Mouse (Mus musculus) Patski (cell line): ENCODE results near the gene Cyp11a1. TPM values are rescaled to one million over a fixed set of nuclear protein-coding genes. Genes with fewer than 3 reads are reported as not detected.

Experiments
- ATAC-seq: fragments of 100-300 bp; one replicate; pipeline ENCODE4 v1.8.0; 2021
- CTCF ChIA-PET: fragments of 350-600 bp; sonication (Branson Sonifier 250); formaldehyde crosslinking; loops from one replicate; lab custom pipeline; 2022; ENCODE audit warnings: inconsistent platforms; lab: Charles Lee
- POLR2A ChIA-PET: fragments of 350-600 bp; sonication (Branson Sonifier 250); formaldehyde crosslinking; loops from one replicate; lab custom pipeline; 2022; ENCODE audit warnings: antibody characterized with exemption, inconsistent platforms; lab: Charles Lee
- DNase-seq: peaks from one replicate; pipeline ENCODE4 v3.0.0-alpha.2; 2011; ENCODE audit warnings: low read depth, low spot score
- H3K27me3 ChIP-seq: fragments of 371-371 bp; one replicate; pipeline ENCODE4 v1.5.1; 2021
- CTCF ChIP-seq: fragments of 100-300 bp; IDR thresholded peaks from one replicate; pipeline ENCODE4 v1.5.1; 2021
- in situ Hi-C: fragments of 300-500 bp; cut with MboI; formaldehyde crosslinking; loops from 3 replicates; pipeline ENCODE4 v1.11.1; 2018; ENCODE audit warnings: low pct_unique_long_range_greater_than_20kb, mixed read lengths
- polyA plus RNA-seq: library from polyadenylated mRNA; unstranded; gene quantifications from one replicate; pipeline ENCODE4 v1.2.3, GENCODE M21; 2021

The Cyp11a1 gene
- polyA plus RNA-seq, 1 experiment from 2014 or later = 0.13 TPM

DNA sequence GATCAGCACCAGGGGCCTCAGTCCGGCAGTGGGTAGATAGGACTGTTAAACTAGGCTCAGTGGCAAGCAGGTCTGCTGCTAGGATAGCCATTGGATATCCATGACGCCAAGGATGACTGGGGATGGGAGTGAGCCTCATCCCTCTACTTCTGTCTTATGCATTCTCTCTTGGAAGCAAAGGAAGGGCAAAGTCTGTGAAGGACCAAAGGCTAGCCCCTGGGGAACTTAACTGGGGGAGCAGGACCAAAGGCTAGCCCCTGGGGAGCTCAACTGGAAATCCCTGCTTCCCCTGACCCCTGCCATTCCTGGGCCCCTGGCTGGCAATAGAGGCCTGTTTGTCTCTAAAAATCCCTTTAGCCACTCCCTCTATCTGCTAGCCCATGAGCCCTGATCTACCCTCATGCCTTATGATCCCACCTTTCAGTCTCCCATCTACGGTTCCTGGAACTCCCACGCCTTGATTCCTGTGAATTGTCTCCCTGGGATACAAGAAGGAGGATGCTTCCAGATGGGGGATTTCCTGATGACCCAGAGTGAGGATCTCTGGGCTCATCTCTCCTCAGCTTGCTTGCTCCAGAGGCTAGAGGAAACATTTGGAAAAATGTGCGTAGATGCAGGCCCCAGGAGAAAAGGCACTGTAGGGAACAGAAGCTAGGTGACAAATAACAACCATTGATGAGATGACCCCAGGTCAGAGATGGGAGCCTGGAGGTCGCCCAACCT lies 41.5 kb upstream of the Cyp11a1 start:
- no peak for TF ChIP-seq CTCF
- ChIA-PET POLR2A (no interaction called here), CTCF (interaction anchor here (0.9 to 1.2 kb wide), 2 partner anchors 10 to 29 kb away, joined by 3 to 4 read pairs; no protein-coding TSS in a partner anchor)
- DNase-seq (no peak), ATAC-seq (no peak)
- in situ Hi-C loops = no loop called here
- H3K27me3 ChIP-seq = no peaks in the 10 kb centered on the region

DNA sequence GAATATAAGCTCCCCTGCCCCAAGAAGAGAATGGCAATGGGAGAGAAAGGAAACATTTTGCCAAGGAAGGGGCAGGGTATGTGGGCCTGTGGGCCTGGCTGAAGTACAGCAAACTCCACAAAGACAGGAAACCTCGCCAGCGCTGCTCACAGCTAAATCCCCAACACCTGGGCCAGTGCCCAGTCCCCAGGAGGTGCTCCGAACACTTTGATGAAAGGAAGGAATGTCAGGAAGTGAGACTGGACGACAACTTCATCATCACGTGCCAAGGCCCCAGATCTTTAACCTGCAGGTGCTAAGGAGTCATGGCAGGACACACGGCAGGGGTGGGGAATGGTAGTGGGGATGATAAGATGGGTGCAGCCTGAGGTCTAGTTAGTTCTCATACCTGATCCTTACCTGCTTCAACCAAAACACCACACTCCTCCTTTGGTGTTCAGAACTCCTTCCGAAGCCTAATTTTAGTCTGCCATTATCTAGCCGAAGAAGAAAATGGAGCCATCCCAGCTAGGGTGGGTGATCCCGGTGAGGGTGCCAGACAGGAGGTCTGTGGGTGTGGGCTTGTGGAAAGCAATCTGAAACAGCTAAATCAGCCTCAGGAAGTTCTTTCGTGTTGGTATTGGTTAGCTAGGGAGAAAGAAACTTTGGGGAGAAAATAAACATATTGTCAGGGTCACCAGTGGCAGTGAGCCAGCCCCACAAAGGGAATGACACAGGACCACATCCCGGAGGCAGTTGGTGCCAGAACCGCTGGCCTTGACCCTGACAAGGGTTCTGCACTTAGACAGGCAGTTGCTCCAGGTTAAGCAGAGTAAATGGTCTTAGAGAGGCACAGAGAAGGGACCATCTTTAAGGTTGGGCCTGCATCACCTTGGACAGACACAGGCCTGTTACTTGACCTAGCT lies 40.7 kb upstream of the Cyp11a1 start:
- ChIA-PET CTCF (interaction anchor here (0.9 to 1.2 kb wide), 2 partner anchors 9 to 30 kb away, joined by 3 to 4 read pairs; no protein-coding TSS in a partner anchor), POLR2A (no interaction called here)
- ATAC-seq (no peak), DNase-seq (no peak)
- TF ChIP-seq CTCF = no peak
- no peaks in the 10 kb centered on the region for H3K27me3 ChIP-seq
- in situ Hi-C loops = no loop called here

DNA sequence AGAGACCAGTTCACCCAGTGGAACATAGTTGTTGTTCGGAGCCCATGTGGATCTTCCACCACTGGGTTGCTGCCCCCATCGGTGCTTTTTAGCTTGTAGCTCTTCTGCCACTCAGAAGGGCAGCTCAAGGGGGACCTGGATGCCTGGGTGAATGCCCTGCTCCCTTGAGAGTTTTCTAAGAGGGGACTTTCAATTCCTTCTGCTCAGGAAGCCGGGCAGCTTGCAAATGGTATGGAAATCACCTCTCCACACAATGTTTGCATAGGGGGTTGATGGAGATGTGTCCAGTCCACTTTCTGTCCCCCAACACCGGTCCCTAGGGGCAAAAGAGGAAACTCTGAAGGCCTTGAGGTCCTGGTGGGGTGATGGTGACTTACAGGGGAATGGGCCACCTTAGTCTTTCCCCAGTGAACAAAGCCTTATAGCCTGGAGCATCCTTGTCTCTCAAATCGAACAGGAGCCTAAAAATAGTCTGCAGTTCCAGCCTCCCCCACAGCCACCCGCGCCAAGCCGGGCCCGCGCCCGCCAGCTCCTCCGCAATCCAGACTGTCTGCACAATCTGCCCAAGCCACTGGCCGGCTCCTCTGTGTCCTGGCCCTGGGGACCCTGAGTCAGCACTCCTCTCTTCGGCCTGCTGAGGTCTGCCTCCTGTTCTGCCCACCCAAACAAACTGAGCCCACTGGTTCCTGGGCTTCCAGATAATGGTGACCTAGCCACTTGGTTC lies 38.8 kb upstream of the Cyp11a1 start:
- in situ Hi-C loops = no loop called here

DNA sequence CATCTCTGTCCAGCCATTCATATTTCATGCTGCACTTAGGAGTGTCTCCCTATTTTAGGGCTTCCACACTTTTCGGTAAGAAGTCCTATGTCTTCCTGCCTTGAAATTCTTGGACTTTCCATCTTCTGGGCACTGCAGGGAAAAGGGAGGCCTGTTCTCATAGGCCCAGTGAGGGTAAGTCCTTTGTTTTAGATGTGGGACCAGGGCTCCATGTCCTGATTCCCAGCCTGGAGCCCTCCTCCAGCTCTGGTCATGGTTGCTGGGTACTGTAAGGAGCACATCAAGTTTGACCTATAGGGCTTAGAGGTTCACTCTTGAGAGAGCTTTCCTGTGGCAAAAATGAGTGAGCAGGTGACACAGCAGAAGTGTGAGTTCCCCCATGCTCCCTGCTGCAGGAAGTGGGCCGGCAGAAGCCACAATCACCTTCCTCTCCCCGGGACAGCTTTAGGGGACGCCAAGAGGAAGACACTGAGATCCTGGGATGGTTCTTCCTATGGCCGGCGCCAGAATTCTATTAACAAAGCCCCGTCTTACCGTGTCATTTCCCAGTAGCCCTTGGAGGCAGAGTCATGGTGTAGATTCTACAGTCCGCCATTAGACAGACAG lies 37.9 kb upstream of the Cyp11a1 start:
- POLR2A ChIA-PET = no interaction called here
- CTCF ChIA-PET = interaction anchor here (1.7 kb wide), 1 partner anchor 33 kb away, joined by 5 read pairs; no protein-coding TSS in a partner anchor
- DNase-seq (no peak), ATAC-seq (no peak)
- in situ Hi-C loops = no loop called here
- no peak for TF ChIP-seq CTCF
- no peaks in the 10 kb centered on the region for H3K27me3 ChIP-seq

More for the DNA sequence above, 38.8 kb upstream of the Cyp11a1 start:
- no peak for DNase-seq
- CTCF ChIA-PET = interaction anchor here (0.9 to 1.7 kb wide), 2 partner anchors 20 to 32 kb away, joined by 3 to 5 read pairs; no protein-coding TSS in a partner anchor
- no peak for TF ChIP-seq CTCF
- H3K27me3 ChIP-seq = no peaks in the 10 kb centered on the region
- POLR2A ChIA-PET = no interaction called here
- ATAC-seq = no peak

DNA sequence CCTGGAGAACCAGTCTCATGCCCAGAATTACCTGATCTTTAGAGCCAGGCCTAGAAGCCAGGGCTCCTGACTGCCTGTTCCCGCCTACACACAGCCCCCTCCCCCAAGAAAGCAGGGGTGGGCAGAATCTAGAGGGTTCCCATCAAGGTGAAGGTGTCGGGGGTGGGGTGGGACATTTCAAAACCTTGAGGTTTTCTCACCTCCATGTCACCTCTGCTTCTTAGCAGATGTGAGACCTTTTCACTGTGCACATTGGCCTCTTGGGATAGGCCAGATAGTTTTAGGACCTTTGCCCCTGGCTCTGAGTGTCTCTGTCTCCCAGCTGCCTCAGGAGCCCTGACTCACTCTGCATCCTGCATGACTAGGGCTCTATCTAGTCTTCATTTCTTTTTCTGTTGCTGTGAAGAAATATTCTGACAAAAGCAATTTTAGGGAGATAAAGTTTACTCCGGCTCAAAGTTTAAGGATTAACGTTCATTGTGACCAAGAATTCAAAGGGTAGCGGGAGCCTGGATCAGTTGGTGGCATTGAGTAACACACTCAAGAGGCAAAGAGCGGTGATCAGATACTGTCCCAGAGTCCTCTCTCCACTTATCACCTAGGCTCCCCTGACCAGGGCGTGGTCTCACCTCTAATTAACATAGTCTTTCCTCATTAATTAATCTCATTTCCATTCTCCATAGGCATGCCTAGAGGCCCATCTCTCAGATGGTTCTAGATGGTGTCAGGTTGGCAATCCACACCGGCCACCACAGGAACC lies 37.2 kb upstream of the Cyp11a1 start:
- TF ChIP-seq CTCF = no peak
- no peak for DNase-seq
- ChIA-PET POLR2A (no interaction called here), CTCF (no interaction called here)
- in situ Hi-C loops = no loop called here
- no peak for ATAC-seq
- no peaks in the 10 kb centered on the region for H3K27me3 ChIP-seq

DNA sequence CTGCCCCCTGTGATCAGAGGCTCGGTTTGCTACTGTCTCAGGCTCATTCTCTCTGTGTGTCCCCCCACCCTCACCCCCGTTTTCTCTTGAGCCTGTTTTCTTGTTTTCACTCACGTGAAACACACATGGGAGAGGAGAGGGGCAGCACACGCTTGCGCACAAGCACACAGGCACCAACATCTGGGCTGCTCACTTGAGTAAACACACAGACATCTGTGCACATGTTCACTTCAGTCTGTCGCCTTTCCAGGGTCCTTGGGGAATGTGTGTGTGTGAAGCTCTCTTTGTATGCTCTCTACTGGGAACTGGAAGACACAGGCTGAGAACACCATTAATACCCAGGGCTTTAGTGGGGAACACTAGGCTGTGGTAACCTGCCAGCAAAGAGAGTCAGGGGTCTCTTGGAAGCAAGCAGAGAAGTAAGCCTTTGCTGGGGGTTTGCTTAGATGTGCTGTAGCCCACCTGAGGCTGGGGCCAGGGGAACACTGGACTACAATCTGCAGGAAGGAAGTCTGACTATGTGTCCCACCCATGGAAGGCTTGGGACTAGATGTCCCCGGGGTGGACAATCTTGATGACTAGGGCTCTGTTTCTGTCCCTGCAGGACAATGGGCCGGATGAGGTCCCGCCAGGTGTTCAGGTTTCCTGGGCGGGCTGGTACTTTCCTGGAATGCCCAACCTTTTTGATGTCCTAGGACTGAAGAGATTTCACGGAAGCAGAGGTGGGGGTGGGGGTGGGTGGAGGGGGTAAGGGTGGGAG lies 36.3 kb upstream of the Cyp11a1 start:
- ChIA-PET CTCF (no interaction called here), POLR2A (no interaction called here)
- no peak for DNase-seq
- in situ Hi-C loops = no loop called here
- TF ChIP-seq CTCF = no peak
- H3K27me3 ChIP-seq = no peaks in the 10 kb centered on the region
- ATAC-seq = no peak

DNA sequence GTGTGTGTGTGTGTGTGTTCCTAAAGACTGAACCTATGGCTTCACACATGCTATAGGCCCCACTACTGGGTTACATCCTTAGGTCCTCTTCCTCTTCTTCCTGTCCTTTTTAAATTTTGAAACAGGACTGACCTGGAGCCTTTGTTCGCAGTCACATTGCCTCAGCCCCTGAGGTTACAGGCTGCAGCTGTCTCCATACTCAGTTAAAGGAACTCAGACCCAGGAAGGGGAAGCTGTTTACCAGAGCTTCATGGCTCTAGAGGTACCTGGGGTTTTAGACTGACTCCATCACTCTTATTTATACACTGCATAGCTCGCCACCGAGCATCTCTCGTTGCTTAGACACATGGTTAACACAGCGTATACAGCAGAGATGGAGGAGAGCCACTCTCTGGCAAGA lies 34.8 kb upstream of the Cyp11a1 start:
- ChIA-PET CTCF (interaction anchor here (1.1 to 2.4 kb wide), 3 partner anchors 25 to 35 kb away, joined by 3 to 8 read pairs (median 5); no protein-coding TSS in a partner anchor), POLR2A (no interaction called here)
- H3K27me3 ChIP-seq = no peaks in the 10 kb centered on the region
- in situ Hi-C loops = no loop called here
- ATAC-seq (no peak), DNase-seq (no peak)
- no peak for TF ChIP-seq CTCF

DNA sequence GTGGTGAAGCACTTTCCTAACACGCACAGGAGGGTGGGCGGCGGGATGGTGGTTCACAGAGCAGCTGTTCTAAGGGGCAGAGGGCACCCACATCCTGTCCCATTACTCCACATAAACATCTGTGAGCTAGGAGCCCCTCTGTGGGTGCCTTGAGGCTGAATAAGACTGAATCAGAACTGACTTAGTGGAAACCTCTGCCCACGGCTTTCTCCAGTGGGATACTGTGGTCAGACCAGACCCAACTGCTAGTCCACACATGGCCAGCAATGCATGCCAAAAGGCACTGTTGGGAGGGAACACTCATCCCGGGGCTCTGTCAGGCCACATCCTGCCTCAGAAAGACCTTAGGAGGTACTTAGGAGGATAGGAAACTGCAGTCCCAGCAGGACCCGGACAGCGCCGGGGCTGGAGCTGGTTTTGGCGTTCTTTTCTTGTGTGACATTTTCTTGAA lies 34.0 kb upstream of the Cyp11a1 start:
- ChIA-PET CTCF (interaction anchor here (1.1 to 2.4 kb wide), 3 partner anchors 26 to 36 kb away, joined by 3 to 8 read pairs (median 5); no protein-coding TSS in a partner anchor), POLR2A (interaction anchor here (0.6 kb wide), 1 partner anchor 242 kb away, joined by 3 read pairs; no protein-coding TSS in a partner anchor)
- H3K27me3 ChIP-seq = no peaks in the 10 kb centered on the region
- ATAC-seq (no peak), DNase-seq (peak; percentile 69)
- no peak for TF ChIP-seq CTCF
- in situ Hi-C loops = no loop called here
